Mouse (Mus musculus): ENCODE data around the gene Ugt1a9.
"Not testable (repeated sequence)": the region's sequence is repeated elsewhere in the genome, so short reads cannot be mapped to it uniquely, and the experiment has no call there.

The Ugt1a9 gene

DNA sequence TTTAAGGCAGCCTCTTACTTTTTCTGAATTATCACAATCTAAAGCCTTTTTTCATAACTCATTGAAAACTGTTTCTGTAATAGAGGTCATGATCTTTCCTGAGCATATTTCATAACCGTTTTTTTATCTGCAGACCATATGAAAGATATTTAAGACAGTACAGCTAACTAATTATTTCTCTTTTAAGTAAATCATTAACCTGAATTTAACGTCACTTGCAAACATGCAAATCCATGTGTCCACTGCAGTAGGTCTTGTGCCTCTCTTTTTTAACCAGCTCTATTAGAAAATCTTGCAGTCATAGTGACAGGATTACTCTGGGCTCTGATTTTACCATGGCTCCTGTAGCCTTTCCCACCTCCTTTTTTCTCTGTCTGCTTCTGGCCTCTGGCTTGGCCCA lies at the start of gene Ugt1a9:
TSS of gene Ugt1a9 (plus strand) at position 306 of the 400 bp plus-strand sequence.
- no peak for DNase-seq (ENCODE audit: low read depth, low spot score)

DNA sequence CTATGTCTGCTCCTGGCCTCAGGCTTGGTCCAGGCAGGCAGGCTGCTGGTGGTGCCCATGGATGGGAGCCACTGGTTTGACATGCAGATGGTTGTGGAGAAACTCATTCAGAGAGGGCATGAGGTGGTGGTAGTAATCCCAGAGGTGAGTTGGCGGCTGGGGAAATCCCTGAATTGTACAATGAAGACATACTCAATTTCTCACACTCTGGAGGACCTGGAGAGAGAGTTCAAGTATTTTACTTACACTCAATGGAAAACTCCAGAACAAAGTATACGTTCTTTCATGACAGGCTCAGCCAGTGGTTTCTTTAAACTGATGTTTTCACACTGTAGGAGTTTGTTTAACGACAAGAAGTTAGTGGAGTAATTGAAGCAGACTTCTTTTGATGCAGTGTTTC lies 45.4 kb upstream of the Ugt1a9 start:
- DNase-seq (ENCODE audit: low read depth, low spot score) = not testable (repeated sequence)

DNA sequence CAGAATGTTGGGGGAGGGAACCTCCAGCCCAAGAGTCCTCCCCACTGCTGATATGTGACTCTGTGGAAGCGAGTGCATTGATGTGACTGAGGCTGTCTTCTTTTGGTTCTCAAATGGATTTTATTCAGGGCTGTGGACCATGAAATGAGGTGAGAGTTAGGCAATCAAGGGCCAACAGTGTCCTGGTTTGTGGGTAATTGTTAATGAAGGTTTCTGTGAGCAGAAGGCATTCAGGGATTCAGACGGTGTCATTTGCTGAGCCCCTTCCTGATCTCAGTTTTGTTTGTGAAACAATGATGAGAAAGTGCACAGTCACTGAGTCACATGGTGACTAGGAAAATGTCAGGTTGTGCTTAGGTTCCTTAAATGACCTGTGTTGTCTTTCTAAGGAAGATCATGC lies 27.6 kb upstream of the Ugt1a9 start:
- not testable (repeated sequence) for DNase-seq (ENCODE audit: low read depth, low spot score)

DNA sequence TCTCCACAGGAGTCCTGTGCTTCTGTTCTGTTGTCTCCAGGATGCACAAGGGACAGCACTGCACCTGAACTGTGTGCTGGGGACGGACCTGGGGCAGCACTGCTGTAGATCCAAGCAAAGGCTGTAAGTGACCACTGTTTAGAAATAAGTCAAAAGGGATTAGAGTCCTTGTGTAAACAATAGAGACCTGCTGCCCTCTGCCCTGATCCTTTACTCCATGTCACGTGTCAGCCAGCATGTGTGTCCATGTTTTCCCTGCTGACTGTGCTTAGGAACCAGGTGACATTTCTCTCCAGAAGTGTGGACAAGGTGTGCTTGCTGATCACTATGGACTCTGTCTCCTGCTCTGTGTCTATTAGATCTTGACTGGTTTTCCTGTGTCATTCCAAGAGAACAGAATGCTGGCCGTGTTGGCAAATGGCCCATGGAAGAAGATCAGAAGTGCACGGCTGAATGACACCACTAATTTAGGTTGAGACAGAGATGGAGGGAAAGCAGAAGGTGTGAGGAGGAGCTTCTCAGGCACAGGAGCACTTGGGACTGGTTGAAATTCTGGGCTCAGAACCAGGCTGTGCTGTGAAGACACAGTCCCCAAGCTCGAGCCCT lies 25.7 kb upstream of the Ugt1a9 start:
- not testable (repeated sequence) for DNase-seq (ENCODE audit: low read depth, low spot score)

DNA sequence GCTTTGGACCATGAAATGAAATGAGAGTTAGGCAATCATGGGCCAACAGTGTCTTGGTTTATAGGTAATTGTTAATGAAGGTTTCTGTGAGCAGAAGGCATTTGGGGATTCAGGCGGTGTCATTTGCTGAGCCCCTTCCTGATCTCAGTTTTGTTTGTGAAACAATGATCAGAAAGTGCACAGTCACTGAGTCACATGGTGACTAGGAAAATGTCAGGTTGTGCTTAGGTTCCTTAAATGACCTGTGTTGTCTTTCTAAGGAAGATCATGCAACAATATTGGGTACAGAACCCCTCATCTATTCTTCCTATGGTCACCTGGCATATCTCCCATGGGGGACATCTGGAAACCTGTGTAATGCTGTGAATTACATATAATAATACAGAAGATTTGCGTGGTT lies 23.2 kb upstream of the Ugt1a9 start:
- DNase-seq (ENCODE audit: low read depth, low spot score) = not testable (repeated sequence)

DNA sequence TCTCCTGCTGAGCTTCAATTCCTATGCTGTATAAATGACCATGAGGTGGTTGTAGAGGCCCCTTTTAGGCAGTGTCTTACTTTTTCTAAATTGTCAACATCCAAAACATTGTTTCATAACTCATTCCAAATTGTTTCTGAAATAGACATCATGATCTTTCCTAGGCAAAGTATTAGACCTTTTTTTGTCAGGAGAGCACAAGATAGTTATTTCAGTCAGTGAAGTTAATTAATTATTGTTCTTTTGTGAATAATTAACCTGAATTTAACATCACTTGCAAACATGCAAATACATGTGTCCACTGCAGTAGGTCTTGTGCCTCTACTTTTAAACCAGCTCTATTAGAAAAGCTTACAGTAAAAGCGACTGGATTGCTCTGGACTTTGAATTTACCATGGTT lies 15.5 kb upstream of the Ugt1a9 start, which contains the start of gene Ugt1a10:
TSS of gene Ugt1a10 (plus strand) at position 301 of the 400 bp plus-strand sequence.
- DNase-seq (ENCODE audit: low read depth, low spot score) = no peak

DNA sequence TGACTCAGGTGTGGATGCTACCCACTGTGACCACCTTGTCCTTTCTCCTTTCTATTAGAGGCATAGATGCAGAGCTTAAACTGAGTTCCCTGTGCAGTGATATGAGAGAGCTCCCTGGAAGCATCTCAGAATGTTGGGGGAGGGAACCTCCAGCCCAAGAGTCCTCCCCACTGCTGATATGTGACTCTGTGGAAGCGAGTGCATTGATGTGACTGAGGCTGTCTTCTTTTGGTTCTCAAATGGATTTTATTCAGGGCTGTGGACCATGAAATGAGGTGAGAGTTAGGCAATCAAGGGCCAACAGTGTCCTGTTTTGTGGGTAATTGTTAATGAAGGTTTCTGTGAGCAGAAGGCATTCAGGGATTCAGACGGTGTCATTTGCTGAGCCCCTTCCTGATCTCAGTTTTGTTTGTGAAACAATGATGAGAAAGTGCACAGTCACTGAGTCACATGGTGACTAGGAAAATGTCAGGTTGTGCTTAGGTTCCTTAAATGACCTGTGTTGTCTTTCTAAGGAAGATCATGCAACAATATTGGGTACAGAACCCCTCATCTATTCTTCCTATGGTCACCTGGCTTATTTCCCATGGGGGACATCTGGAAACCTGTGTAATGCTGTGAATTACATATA lies 4.0 kb upstream of the Ugt1a9 start:
- not testable (repeated sequence) for DNase-seq (ENCODE audit: low read depth, low spot score)

DNA sequence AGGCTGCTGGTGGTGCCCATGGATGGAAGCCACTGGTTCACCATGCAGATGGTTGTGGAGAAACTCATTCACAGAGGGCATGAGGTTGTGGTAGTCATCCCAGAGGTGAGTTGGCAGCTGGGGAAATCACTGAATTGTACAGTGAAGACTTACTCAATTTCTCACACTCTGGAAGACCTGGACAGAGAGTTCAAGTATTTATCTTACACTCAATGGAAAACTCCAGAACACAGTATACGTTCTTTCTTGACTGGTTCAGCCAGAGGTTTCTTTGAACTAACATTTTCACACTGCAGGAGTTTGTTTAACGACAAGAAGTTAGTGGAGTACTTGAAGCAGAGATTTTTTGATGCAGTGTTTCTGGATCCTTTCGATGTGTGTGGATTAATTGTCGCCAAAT lies 302 bp downstream of the Ugt1a9 start:
- DNase-seq (ENCODE audit: low read depth, low spot score) = no peak

DNA sequence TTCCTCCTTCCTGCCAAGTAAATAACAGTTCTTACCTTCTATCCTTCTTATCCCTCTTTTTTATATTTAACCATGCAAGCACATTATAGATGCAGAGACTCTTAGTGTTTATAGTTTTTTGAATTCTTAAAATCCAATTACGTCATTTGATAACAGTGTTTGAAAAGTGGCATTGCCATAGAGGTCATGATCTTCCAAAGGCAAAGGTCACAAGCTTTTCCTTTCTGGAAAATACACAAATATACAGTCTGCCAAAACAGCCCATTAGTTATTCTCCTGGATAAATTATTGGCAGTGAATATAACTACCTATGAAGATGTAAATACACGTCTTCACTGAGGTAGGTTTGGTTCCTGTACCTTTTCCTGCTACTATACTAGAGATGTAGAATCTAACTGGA lies 3.9 kb downstream of the Ugt1a9 start:
- DNase-seq (ENCODE audit: low read depth, low spot score) = no peak

DNA sequence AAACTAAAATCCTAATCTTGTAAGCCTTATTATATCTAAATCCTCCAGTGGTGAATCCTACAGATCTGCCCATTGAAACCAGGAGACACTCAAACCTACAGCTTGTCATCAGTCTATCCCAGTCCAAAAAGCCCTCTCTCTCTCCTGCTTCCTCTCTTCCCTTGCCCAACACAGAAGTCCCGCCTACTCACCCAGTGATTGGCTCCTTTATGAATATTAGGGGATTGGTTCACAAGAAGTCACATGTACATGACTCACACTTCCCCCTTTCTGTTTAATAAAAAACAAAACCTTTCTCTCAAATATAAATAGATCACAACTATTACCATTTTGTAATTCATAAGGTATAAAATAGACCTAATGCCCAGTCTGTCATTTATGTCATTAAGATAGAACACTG lies 6.5 kb downstream of the Ugt1a9 start:
- no peak for DNase-seq (ENCODE audit: low read depth, low spot score)

DNA sequence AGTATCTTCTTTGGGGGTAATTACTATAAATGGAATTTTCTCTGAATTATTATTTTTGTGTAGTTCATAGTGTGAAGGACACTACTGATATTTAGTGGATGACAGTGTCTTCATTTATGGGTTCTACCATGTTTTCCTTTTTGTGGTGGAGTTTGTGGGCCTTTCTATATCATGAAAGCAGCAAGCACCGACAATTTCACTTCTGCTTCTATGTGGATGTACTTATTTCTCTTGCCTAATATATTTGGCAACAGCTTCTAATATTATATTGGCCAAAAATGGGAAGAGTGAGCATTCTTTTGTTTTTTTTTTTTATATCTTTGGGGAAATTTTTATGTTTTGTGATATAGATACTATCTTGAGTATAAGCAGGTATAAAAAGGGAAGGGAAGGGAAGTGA lies 11.1 kb downstream of the Ugt1a9 start:
- no peak for DNase-seq (ENCODE audit: low read depth, low spot score)

DNA sequence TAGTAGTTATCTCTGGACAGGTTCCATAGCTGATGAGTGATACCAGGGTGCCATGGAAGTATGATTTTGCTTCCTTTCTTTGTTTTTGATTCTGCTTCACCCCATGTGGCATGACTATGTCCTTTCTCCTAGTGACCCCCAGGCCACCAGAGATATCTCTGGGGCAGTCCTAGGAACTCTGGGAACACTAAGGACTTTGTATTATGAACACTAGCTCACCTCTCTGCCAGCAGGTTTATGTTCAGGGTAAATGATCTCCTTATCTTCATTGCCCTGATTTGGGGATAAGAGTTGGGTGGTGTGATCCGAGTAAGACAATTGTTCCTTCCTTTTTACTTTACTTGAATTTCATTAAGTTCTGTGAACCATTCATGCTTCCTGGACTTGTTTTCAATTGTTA lies 15.5 kb downstream of the Ugt1a9 start:
- no peak for DNase-seq (ENCODE audit: low read depth, low spot score)

DNA sequence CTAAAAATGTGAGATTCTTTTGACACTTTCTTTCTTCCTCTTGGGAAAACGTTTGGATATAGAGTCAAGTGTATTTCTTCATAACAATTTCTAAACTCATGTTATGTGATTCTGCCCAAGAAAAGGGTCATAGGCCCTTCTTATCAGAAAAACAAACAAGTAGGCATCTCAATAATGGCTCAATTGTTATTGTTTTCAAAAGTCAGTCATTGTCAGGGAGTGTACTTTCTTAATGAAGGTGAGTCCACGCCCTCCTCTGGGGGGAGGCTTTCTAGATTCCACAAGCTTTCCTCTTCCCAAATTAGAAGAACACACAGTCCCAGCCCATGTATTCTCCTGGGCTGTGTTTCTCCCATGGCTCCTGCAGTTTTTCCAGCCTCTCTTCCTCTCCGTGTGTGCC lies 16.9 kb downstream of the Ugt1a9 start, which contains the start of gene Ugt1a8:
TSS of gene Ugt1a8 (plus strand) at position 301 of the 400 bp plus-strand sequence.
- DNase-seq (ENCODE audit: low read depth, low spot score) = no peak

DNA sequence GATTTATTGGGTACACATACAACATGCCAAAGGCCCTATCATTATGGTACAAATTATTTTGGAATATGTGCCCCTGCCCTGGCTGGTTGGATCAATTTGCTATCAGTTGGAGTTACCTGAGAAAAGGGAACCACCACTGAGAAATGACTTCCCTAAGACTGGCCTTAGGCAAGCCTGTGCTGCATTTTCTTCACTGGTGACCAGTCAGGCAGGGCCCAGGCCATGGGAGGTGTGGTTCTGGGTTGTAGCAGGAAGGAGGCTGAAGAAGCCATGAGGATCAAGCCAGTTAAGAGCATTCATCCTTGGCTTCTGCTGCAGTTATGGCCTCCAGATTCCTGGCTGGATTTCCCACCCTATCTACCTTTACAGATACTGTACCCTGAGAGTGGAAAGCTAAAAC lies 21.7 kb downstream of the Ugt1a9 start:
- DNase-seq (ENCODE audit: low read depth, low spot score) = no peak

DNA sequence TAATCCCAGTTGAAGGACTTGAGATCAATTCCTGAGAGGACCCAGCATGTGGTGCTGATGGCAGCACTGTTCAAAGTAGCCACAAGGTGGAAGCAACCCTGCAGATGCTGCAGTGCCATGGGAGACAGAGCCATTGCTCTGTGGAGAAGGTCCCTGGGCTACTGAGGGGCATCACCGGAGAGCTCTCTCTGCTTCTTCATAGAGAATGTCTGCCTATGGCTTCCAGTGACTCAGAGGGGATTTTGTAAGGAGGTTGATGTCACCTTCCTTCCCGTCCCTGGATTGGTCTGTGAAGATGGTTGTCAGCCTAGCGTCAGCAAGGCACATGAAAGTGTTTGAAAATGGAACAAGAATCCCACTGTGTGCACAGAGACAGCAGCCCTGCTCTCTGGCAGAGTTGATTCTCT lies 23.7 kb downstream of the Ugt1a9 start:
- not testable (repeated sequence) for DNase-seq (ENCODE audit: low read depth, low spot score)

DNA sequence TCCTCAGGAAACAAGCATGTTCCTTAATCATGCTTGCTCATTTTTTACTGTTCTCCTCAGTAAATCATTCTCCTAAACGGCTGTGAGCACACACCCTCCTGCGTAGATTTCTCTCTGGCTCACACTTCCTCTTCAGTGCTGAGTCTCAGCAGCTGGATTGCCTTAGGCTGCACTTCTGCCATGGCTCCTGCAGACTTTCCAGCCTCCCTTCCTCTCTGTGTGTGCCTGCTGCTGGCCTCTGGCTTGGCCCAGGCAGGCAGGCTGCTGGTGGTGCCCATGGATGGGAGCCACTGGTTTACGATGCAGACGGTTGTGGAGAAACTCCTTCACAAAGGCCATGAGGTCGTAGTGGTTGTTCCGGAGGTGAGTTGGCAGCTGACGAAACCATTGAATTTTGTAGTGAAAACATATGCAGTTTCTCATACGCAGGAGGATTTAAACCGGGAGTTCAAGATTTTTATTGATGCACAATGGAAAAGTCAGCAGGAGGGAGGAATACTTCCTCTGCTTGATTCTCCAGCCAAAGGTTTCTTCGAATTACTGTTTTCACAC lies 24.4 kb downstream of the Ugt1a9 start, which contains the start of gene Ugt1a7c:
TSS of gene Ugt1a7c (plus strand) at position 122 of the 552 bp plus-strand sequence.
- DNase-seq (ENCODE audit: low read depth, low spot score) = no peak

DNA sequence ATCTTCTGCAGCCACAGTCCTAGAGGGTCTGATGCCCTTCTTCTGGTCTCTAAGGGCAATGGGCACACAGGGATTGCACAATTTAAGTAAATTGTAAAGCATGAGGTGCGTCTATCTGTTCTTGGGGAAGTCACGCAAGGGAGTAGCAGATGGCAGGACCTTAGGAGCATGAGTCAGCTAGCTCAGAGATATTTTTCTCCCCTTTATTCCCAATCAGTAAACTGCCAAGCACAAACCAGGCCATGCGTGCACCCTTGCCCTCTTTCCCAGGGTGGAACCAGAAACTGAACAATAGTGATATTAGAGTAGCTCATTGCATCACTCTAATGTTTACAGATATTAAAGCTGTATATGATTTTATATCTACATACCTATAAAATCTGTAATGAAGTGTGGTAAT lies 27.9 kb downstream of the Ugt1a9 start:
- not testable (repeated sequence) for DNase-seq (ENCODE audit: low read depth, low spot score)

DNA sequence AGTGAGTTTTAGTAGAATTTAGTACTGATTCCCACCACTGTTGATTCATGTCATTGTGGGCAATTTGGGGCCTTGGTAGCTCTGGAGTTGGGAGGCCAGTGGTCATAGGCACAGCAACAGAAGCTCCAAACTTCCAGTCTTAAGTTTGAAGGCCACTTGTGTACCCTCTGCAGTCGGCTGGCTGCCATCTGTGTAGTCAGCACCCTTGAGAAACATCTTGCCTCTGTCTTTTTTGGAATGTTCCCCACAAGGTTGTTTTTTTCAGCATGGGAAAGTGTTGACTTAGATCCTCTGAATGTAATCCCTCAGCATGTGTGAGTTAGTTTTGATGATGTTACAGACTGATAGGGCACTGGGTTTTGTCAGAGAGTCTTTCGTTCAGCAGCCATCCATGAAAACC lies 29.1 kb downstream of the Ugt1a9 start:
- DNase-seq (ENCODE audit: low read depth, low spot score) = not testable (repeated sequence)

DNA sequence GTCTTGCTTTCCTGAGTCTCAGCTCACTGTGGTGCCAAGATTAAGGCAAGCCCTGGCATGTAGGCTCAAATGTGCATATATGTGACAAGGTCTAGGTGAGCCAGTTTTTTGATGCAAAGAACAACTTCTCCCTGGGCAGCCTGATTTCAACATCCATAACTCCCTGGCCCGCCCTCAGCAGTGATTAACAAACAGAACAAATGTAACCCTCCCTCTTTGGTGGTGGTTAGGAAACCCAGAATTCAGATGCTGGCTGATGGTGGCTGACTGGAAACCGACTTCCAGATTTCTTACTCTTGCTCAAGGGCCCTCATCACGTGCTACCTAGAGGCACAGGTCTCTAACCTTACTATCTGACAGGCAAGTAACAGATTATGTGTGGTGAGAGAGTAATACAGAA lies 32.4 kb downstream of the Ugt1a9 start, which contains the start of gene Ugt1a6b:
TSS of gene Ugt1a6b (plus strand) at position 234 of the 400 bp plus-strand sequence.
- DNase-seq (ENCODE audit: low read depth, low spot score) = not testable (repeated sequence)

DNA sequence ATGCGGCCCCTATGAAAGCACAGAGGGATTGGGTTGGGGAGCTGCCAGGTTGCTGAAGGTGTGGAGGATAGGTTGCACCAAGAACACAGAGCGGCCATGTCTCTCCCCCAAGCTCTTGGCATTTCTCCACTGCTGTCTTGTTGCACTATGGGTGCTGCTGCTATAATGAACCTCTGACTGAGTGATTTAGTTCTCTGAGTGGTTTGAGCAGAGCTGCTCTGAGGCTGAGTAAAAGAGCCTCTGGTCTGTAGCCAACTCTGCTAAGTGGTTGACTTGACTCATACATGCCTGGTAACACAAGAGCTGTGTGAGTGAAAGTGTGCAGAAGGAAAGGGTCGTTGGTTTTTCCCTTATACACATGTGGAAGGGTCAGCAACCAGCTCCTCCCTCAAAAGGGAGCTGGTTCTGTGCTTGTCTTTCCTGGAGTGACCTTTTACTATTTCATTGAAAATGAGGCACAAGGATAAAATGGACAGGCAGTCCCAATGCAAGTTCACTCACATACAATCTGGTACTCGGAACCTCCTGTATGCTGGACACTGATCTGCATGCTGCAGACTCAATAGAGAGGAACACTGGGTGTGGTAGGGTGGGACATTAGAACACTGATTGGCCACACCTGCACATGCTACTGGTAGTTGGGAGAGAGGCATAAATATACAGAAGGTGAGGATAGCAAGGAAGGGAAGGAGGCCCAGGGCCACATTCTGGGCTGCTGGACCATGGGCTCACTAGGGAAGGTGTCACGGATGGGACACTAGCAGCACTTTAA lies 33.3 kb downstream of the Ugt1a9 start:
- not testable (repeated sequence) for DNase-seq (ENCODE audit: low read depth, low spot score)

DNA sequence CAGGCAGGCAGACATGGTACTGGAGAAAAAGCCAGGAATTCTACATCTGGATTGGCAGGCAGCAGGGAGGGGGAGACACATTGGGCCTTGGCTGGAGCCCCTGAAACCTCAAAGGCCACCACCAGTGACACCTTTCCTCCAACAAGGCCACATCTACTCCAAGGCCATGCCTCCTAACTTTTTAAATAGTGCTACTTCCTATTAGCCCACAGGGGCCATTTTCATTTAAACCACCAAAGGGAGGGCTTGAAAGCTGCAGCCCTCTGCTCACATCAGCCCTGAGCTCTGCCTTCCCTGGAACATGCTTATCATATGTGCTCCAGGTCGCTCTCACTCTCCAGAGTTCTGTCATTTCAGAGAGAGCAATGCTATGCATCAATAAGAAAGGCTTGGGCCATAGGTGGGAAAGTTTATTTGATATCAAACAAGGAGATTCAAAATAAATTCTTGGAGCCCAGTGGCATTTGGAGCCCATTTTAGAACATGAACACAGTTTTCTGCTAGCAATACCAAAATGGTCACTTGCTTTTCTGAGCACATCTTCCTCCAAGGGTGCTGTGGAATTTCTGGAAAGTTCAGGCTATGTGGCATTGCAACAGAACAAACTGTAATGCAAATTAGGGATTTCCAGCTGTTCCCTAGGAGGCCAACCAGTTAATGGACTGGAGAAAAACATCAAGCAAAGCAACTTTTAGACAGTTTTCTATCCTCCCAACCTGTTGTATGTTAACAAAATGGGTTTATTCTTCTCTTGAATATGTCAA lies 34.2 kb downstream of the Ugt1a9 start:
- no peak for DNase-seq (ENCODE audit: low read depth, low spot score)

Data from retina, adult 2 months (tissue).